Mouse (Mus musculus) kidney, adult 2 months (tissue): ENCODE data around the gene Drap1.

ENCODE experiments used
- CTCF ChIP-seq: fragments of 200-500 bp; conservative IDR thresholded peaks from 2 replicates; pipeline ENCODE4 v1.5.1; 2011; ENCODE audit warnings: low read depth, mild to moderate bottlenecking, control low read depth, low read length, moderate library complexity, mixed read lengths; ENCODE audit not compliant: insufficient read depth, insufficient read length
- POLR2A ChIP-seq: fragments of 200-500 bp; IDR thresholded peaks from one replicate; pipeline ENCODE4 v1.6.1; 2011; ENCODE audit warnings: low read depth, low read length, control low read depth

DNA sequence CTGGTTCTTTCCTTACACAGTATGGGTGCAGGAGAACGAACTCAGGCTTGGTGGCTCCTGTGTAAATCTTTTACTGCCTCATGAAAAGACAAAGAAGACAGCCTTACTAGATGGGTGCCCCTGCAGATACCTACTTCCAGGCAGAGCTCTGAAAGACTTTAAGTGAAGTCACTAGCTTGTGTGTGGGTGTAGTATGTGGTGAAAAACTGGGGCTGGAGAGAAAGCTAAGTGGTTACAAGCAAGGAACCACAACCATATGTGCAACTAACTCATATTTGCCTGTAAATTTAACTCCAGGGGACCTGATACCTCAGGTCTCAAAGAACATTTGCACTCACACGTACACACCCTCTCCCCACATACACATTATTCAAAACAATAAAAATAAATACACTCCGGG lies 35.1 kb upstream of the Drap1 start:
- TF ChIP-seq CTCF (no peak), POLR2A (no peak)
